Mouse (Mus musculus): ENCODE measurements around the gene Ipo5. TPM values are rescaled to one million over a fixed set of nuclear protein-coding genes. Genes with fewer than 3 reads are reported as not detected.

Ipo5 gene
- polyA plus RNA-seq (2015; fragmentation: Nextera tagmentation; extraction: Ambion mirVana) = 51.1 and 52.8 TPM in 2 replicates

DNA sequence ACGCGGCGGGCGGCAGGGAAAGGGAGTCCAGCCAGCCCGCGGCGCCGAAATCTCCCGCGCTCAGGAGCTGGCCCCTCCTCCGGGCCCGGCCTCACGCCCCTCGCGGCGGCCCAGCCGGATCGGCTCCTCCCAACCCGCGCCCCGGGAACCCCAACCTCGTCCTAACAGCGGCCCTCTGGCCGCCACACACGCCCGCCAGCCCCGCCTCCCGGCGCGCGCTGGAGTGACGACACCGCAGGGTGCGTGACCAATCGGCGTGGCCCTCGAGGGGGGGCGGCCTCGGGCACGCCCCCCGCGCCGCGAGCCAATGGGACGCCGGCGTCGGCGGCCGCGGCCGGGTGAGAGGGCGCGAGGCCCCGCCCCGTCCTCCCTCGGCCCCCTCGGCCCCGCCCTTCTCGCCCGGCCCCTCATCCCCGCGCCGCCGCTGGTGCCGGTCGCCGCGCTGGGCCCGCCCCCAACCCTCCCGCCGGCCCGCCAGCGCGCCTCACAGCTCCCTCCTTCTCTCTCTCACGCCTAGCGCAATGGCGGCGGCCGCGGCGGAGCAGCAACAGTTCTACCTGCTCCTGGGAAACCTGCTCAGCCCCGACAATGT is at the start of gene Ipo5:
Ipo5 (plus strand) TSS at position 492 of the 592 bp plus-strand sequence.
- DNase-seq (ENCODE audit: low spot score) = peak; percentile 96

DNA sequence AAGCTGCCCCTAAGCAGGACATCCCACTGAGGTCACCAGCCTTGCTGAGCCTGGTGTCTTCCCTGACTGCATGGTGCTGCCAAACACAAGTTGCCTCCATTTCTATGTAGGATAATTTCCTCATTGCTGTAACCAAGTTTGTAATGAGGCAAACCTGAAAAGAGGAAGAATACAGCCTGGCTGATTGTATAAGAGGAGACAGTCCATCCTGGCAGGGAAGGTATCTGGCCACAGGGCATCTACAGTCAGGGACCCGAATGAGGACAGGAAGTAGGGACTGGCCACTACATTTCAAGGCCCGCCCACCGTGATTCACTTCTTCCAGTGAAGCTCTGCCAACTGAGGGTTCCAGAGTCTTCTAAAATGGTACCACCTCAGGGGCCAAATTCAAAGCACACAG is 47.8 kb upstream of the Ipo5 start:
- no peak for DNase-seq (ENCODE audit: low spot score)

DNA sequence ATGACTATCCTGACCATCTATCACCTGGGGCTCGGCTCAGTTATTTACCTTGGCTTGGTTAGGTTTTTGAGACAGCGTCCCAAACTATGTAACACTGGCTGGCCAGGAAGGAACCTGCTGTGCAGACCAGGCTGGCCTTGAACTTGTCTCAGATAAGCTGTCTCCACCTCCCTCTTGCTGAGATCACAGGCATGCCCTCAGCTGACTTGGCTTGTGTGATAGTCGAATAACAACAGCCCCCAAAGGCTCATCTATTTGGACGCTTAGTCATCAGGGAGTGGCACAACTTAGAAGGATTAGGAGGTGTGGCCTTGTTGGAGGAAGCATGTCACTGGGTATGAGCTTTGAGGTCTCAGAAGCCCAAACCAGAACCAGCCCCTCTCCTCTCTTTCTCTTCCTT is 46.1 kb upstream of the Ipo5 start:
- DNase-seq (ENCODE audit: low spot score) = no peak

DNA sequence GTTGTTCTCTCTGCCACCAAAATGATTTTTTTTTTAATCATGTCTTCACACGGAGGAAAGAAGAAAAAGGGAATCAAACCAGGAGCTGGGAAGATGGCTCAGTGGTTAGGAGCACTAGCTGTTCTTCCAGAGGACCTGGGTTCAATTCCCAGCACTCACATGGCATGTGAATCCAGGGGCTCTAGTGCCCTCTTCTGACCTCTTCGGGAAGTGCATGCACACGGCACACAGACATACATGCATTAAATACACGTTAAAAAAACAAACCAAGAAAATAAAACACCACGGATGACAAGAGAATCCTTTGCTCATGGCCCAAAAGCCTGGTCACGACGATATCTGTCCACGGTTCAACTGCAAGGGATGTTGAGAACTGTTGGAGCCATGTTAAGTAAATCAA is 44.5 kb upstream of the Ipo5 start:
- DNase-seq (ENCODE audit: low spot score) = no peak

DNA sequence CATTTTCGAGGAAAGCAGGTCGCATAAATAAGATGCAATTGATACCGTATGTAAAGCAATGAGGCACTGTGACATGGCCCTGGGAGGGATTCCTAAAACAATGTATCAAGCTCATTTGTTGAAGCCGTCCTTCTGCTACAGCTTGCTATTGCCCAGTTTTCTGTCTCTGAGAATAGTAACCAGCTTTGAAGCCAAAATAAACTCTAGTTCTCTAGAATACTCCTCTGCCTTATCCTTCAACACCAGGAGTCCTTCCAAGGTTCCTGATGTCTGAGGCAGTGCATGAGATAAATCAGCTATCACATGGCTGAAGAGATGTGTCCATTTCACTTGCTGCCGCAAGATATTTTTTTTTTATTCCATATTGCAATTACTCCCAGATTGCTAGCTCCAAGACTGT is 43.9 kb upstream of the Ipo5 start:
- no peak for DNase-seq (ENCODE audit: low spot score)

DNA sequence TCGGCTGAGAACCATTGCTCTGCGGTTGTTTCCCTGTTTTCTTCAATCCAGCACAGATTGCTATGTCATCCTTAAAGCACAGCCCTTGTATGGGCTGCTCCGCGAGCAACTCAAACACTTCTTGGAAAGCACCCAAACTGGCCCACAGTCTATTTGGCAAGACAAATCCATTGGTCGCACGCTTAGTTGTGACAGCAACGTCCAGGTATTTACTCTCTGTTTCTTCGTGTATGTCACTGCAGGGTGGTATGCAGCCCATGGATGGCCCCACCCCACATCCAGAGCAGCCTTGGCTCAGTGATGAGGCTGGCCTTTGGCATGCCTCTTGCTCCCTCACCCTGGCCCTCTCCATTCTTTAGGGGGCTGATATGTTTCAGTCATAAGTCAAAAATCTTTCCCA is 42.5 kb upstream of the Ipo5 start:
- no peak for DNase-seq (ENCODE audit: low spot score)

DNA sequence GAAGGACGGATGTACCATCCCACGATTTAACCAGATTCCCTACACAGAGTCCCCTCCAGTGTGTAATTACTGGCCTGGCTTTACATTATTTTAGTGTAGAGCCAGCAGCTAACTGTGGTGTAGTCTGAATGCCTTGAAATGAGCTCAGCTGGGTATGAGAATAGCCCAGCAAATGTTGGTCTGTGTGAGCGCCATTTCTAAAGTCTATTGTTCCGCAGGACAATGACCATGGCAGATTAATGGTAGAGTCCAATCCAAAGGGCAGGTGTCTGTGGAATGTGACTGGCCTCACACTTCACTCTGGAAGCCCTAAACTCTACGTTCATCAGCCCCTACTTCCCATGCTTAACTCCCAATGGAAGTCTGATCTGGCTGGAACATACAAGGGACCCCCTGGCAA is 40.3 kb upstream of the Ipo5 start:
- DNase-seq (ENCODE audit: low spot score) = no peak

DNA sequence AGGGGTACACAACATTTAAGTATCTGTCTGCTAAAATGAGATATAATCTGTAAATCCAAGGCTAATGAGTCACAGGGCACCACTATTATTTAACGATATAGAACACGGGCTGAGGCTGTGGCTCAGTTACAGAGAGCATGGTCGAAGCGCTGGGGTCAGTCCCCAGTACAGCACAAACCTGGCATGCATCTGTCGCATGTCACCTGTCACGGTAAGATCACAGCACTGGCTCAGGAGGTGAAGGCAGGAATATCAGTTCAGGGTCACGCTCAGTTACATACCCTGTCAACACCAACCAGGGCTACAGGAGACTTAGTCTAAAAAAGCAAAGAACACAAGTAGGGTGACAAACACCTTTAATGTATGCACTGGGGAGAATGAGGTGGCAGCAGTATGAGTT is 36.6 kb upstream of the Ipo5 start:
- DNase-seq (ENCODE audit: low spot score) = no peak

DNA sequence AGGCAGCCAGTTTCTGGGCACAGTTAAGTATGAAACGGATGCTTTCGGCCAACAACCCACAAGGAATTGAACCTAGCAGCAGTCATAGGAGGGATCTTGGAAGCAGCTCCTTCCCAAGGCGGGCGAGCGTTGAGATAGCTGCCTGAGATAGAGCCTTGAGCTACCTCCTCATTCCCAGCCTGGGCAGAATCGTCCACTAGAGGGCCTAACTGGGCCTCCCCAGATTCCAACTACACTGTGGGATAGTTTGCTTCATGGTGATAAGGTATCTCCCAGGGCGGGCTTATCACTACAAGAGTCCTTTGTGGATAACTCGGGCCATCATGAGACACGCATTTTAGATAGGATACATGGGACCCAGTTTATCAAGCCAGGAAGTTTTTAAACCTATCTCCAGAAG is 35.9 kb upstream of the Ipo5 start:
- DNase-seq (ENCODE audit: low spot score) = no peak

DNA sequence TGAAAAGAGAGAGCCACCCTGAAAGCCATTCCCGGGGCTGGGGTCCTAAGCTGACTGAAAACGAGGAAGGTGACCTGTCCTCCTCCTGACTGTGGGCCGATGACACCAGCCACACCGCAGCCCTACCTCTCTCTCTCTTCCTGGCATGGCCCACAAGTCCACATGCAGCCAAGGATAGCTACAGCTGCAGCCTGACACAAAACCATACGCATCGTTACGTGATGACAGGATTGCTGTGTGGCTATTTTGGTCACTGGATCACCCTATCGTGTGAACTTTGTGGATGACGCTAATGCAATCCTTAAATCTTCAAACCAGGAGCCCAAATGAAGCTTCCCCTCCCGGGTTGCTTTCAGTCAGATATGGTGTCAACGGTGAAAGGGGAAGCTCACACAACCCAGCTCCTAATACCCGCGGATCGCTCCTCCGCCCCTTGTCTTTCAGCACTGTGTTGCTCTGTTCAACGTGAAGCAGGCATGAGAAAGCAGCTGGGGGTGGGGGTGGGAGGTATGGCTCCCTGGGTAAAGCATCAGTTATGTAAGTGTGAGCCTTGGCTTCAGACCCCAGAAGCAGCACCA is 35.1 kb upstream of the Ipo5 start:
- no peak for DNase-seq (ENCODE audit: low spot score)

DNA sequence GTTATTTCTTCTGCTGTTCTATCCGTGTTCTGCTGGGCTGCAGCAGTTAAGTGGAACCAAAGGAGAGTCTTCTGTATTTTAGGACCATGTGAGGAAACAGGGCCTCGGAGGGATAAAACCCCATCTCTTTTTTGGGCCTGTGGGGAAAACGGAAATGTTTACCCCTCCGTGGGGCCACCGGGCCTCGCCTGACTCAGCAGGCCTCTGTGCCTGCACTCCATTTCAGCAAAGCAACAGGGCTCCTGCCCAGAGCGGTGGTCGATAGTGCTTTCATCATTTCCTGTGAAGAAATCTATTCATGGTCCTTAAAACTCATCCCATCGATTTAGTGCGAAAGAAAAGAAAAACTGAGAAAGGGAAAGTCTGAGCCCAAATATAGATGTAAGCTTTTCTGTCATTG is 33.9 kb upstream of the Ipo5 start:
- DNase-seq (ENCODE audit: low spot score) = peak; percentile 3

DNA sequence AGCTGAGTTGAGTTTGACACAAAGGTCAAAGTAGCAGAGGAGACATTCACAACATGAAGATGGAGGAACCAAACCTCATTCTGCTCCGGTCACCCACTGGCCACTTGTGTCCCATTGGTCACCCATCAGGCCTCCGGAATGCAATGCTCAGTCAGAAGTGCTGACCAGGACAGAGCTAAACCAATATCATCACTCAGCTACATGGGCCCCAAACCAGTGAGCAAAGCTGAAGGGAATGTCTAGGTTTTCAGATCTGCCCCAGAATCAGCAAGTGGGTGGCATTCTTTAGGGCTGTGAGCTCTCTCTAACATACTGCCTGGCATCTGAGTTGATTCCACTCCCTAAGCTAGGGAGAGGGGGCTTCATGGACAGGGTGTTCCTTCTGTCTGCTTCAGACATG is 32.0 kb upstream of the Ipo5 start:
- no peak for DNase-seq (ENCODE audit: low spot score)

DNA sequence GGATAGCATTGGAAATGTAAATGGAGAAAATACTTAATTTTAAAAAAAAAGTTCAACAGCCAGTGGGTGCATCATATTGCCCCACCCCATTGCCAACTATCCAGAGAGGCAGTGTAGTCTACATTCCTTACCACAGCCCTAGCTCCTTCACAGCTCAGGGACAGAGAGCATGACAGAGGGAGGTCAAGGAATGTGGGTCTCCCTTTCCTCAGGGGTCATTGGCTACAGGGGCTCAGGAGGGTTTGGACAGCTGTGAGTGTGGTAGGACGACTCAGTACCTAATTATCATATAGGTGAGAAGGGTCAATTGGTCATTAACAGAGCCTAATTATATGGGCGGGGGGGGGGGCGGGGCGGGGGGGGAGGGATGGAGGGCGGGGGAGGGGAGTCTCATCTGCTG is 30.4 kb upstream of the Ipo5 start:
- no peak for DNase-seq (ENCODE audit: low spot score)

DNA sequence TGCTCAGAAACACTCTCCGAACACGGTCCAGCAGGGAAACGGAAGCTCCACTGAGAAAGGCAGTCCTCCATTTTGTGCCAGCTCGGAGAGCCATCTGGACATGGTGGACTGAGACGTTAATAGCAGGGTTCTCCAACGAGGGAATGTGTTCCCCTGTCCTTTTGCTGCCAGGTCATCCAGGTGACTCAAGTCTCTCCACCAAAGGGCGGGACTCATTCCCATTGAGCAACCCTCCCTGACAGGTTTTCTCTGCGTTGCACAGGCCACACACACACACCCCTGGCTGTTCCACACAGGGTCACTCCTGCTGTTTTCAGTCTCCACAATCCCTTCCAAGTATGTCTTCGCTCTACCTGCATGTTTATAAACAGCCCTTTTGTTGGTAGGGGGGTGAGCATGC is 30.0 kb upstream of the Ipo5 start:
- no peak for DNase-seq (ENCODE audit: low spot score)

DNA sequence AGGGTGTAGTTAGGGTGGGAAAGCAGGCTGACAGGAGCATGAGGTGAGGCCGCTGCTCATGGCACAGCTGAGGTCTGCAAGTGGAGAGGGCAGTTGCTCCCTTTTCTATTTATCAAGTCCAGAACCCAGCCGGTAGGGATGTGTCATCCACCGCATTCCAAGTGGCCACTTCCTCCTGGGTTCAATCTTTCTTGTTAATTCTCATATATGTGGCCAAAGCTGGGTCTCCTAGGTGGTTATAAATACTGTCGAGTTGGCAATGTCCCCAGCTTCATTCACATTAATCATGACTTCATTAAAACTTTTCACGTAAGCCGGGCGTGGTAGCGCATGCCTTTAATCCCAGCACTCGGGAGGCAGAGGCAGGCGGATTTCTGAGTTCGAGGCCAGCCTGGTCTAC is 22.3 kb upstream of the Ipo5 start:
- DNase-seq (ENCODE audit: low spot score) = no peak

DNA sequence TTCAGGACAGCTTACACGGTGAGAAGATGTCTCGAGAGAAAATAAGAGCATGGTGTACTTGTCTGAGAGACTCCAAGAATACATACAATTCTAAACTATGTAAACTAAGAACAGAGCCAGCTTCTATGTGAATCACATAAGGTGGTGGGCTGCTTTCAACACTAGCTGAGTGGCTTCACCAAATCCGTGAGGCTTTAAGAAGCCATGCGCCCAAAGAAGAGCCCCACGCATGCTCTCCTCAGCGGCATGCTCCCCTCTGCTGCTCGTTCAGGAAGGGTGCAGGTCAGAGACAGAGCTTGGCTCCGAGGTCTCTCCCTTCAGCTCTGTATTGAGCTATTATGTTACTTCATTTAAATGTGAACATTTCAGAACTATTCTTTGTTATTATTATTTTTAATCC is 18.7 kb upstream of the Ipo5 start:
- DNase-seq (ENCODE audit: low spot score) = no peak

DNA sequence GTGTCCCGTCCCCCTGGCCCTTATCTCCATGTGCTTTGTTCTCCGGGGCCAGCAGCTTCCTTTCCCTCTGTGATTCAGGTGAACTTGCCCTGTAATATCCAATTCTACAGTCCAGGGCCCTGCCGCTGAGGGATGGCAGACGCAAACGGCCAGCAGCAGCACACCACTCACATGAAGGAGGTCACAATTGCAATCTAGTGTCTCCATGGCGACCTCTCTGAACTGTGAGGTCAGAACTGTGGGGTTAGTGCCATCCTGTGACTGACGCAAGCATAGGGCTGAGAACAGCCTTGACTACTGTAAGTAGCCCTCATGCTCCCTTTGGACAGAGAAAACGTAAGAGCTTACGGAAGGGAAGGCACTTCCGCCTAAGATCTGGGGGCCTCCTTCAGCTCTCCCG is 14.4 kb upstream of the Ipo5 start:
- no peak for DNase-seq (ENCODE audit: low spot score)

DNA sequence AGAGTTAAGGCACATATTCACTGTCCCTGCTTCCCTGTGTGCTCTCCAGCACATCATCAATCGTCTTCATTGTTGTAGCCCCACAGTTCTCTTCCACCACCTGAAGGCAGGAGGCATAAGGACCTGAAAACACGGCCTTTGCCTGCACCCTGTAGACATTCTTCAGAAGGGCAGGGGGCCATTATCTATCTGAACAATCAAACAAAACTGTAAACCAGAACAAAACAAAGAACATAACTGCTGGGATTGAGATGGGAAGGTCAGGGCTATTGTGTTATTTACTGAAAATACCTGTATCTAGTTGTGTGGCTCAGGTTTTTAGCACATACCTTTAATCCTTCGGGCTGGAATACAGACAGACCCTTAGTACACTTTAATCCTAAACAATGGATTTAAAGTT is 12.1 kb upstream of the Ipo5 start:
- no peak for DNase-seq (ENCODE audit: low spot score)

DNA sequence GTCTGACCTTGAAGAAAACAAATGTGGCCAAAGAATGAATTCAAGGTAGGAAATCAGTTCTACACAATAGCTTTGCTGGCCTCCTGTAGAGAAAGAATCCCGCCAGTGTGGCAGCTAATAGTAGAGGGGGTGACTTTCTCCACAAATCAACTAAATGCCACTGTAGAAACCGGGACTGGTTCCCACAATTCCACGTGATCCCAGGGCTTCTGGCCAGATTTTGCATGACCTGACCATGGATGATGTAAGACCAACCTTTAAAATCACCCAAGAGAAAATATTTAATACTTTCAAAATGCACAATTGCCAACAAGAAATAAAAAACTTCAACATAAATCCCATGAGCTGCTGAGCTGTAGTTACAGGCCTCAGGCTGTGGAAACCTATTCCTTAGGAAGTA is 1.6 kb upstream of the Ipo5 start:
- no peak for DNase-seq (ENCODE audit: low spot score)

DNA sequence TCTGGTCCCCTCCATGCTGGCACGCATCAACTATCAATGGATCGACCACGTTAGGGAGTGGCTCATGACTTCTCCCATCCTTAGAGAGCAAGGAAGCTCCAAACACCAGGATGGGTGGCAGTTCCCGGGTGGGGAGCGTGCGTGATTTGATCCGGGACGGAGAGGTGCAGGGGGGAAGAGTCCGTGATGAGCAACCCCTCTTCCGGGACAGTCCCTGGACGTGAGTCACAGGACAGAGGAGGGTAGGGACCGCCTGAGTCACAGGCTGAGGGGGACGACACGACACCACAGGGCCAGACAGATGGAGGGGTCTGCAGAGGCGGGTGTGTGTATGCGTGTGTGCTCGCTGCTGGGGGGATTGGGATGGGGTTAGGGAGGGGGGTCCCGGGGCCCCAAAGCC is 704 bp upstream of the Ipo5 start:
- no peak for DNase-seq (ENCODE audit: low spot score)

DNA sequence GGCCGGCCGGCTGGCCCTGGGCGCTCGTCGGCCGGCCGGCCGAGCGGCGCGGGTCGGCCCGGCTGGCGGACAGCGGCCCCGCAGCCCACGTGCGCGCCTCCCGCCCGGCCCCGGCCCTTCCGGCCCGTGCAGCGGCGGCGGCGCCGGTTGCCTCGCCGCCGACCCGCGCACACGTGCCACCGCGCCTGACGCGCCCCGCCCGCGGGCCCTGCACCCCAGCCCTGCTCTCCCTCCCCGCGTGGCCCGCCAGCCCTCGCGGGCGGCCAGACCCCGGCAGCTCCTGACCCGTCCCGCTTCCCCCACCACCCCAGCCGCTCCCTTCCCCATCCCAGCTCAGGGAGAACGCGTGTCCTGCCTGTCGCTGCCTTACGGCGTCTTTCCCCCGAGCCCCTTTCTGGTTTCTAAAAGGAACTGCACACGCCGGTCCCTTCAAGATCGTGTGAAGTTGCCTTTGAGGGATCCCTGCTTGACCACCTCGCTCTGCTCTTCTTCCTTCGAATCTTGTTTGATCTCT is 421 bp downstream of the Ipo5 start:
- peak; percentile 43 for DNase-seq (ENCODE audit: low spot score)

DNA sequence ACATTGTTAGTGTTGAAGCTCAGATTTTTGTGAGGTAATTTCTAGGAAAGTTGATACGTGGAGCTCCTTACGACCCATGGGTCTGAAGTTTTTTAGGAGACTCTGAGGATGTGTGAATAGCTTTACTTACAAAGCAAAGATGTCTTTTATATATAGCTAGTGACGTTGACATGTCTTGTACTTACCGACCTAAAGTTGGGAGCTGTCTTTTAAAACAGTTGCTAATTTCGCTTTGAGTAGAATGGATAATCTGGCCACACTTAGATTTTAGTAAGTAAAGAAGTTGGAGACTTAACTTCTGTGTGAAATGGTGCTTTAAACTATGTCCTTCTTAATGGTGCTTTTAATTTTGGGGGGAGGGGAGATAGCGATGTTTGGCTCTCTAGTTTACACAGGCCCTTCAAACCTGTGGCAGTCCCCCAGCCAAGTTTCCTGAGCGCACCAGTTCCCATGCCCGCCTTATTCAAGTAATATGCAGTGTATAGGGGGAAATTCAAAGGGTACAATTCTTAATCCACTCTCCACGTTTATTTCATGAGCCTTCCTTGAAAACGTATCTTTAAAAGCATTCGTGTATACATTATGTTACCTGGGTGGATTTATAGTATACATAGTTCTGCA is 1.2 kb downstream of the Ipo5 start:
- no peak for DNase-seq (ENCODE audit: low spot score)

DNA sequence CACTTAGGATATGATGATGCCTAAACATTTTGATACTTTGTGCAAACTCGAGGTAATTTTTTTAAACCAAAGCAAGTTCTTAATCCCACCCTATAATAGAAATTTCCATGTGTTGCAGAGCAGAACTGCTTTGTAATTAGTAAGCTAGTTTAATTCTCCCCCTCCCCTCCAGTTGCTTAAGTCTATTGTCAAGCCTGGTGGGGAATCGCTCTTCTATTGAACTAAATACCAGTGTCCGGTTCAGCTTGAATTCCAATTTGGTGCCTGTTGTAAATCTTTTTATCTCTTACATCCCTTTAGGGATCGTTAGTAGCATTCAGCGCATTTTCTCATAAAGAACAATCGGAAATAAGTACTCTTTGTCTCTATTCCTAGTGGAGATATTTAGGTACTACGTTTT is 1.9 kb downstream of the Ipo5 start:
- no peak for DNase-seq (ENCODE audit: low spot score)

Measured in thymus, postnatal 0 days (tissue).